Mouse (Mus musculus): ENCODE data around the gene Syn3. TPM values are rescaled to one million over a fixed set of nuclear protein-coding genes. Genes with fewer than 3 reads are reported as not detected.
"Not testable (repeated sequence)": the region's sequence is repeated elsewhere in the genome, so short reads cannot be mapped to it uniquely, and the experiment has no call there.

The Syn3 gene
- polyA plus RNA-seq, 1 experiment, result 2.6 TPM

GRCm38 (mm10) chr10:86384655-86385054, 114.0 kb downstream of the Syn3 start:
- Histone ChIP-seq H3K27ac (ENCODE audit: insufficient read depth, low read length) (no peak overlapping the region), H3K9ac (ENCODE audit: low read depth, poor library complexity, severe bottlenecking) (no peak overlapping the region), H3K4me1 (ENCODE audit: control insufficient read depth, insufficient read depth, low read length) (no peaks in the 10 kb centered on the region), H3K36me3 (ENCODE audit: control insufficient read depth, insufficient read depth, low read length, poor library complexity, severe bottlenecking) (no peaks in the 10 kb centered on the region), H3K27me3 (ENCODE audit: control insufficient read depth, insufficient read depth, low read length, poor library complexity, severe bottlenecking) (no peaks in the 10 kb centered on the region), H3K4me3 (ENCODE audit: low read depth, low read length) (no peak overlapping the region), H3K9me3 (replicated peaks; ENCODE audit: control insufficient read depth, insufficient read depth, low read length, poor library complexity, severe bottlenecking) (no peaks in the 10 kb centered on the region)
- TF ChIP-seq POLR2A (IDR thresholded peaks at IDR 0.05; ENCODE audit: insufficient read depth, low read length) (no peak), EP300 (IDR thresholded peaks at IDR 0.05; ENCODE audit: insufficient read depth, low read depth, low read length) (no peak), CTCF (IDR thresholded peaks at IDR 0.05; ENCODE audit: low read depth, low read length) (no peak)

GRCm38 (mm10) chr10:86381922-86382260, 116.8 kb downstream of the Syn3 start:
- TF ChIP-seq POLR2A (IDR thresholded peaks at IDR 0.05; ENCODE audit: insufficient read depth, low read length), result no peak
- TF ChIP-seq CTCF (IDR thresholded peaks at IDR 0.05; ENCODE audit: low read depth, low read length), result no peak
- TF ChIP-seq EP300 (IDR thresholded peaks at IDR 0.05; ENCODE audit: insufficient read depth, low read depth, low read length), result no peak
- Histone ChIP-seq H3K36me3 (ENCODE audit: control insufficient read depth, insufficient read depth, low read length, poor library complexity, severe bottlenecking) (no peaks in the 10 kb centered on the region), H3K4me3 (ENCODE audit: low read depth, low read length) (no peak overlapping the region), H3K9ac (ENCODE audit: low read depth, poor library complexity, severe bottlenecking) (no peak overlapping the region), H3K9me3 (replicated peaks; ENCODE audit: control insufficient read depth, insufficient read depth, low read length, poor library complexity, severe bottlenecking) (no peaks in the 10 kb centered on the region), H3K4me1 (ENCODE audit: control insufficient read depth, insufficient read depth, low read length) (no peaks in the 10 kb centered on the region), H3K27me3 (ENCODE audit: control insufficient read depth, insufficient read depth, low read length, poor library complexity, severe bottlenecking) (no peaks in the 10 kb centered on the region), H3K27ac (ENCODE audit: insufficient read depth, low read length) (no peak overlapping the region)

GRCm38 (mm10) chr10:86381150-86381921, 117.4 kb downstream of the Syn3 start:
- Histone ChIP-seq H3K9me3 (replicated peaks; ENCODE audit: control insufficient read depth, insufficient read depth, low read length, poor library complexity, severe bottlenecking) (no peaks in the 10 kb centered on the region), H3K9ac (ENCODE audit: low read depth, poor library complexity, severe bottlenecking) (no peak overlapping the region), H3K4me3 (ENCODE audit: low read depth, low read length) (no peak overlapping the region), H3K27me3 (ENCODE audit: control insufficient read depth, insufficient read depth, low read length, poor library complexity, severe bottlenecking) (no peaks in the 10 kb centered on the region), H3K4me1 (ENCODE audit: control insufficient read depth, insufficient read depth, low read length) (no peaks in the 10 kb centered on the region), H3K36me3 (ENCODE audit: control insufficient read depth, insufficient read depth, low read length, poor library complexity, severe bottlenecking) (no peaks in the 10 kb centered on the region), H3K27ac (ENCODE audit: insufficient read depth, low read length) (no peak overlapping the region)
- no peak for TF ChIP-seq EP300 (IDR thresholded peaks at IDR 0.05; ENCODE audit: insufficient read depth, low read depth, low read length)
- no peak for TF ChIP-seq CTCF (IDR thresholded peaks at IDR 0.05; ENCODE audit: low read depth, low read length)
- TF ChIP-seq POLR2A (IDR thresholded peaks at IDR 0.05; ENCODE audit: insufficient read depth, low read length), result no peak

- H3K27me3 ChIP-seq (ENCODE audit: control insufficient read depth, insufficient read depth, low read length, poor library complexity, severe bottlenecking), result no peaks in the 10 kb centered on the region
- H3K36me3 ChIP-seq (ENCODE audit: control insufficient read depth, insufficient read depth, low read length, poor library complexity, severe bottlenecking), result no peaks in the 10 kb centered on the region
- no peak overlapping the region for H3K27ac ChIP-seq (ENCODE audit: insufficient read depth, low read length)
- TF ChIP-seq EP300 (IDR thresholded peaks at IDR 0.05; ENCODE audit: insufficient read depth, low read depth, low read length) (peak; percentile 49; the same call in 1 of the 2 replicates), CTCF (IDR thresholded peaks at IDR 0.05; ENCODE audit: low read depth, low read length) (no peak), POLR2A (IDR thresholded peaks at IDR 0.05; ENCODE audit: insufficient read depth, low read length) (no peak)
- H3K9ac ChIP-seq (ENCODE audit: low read depth, poor library complexity, severe bottlenecking), result no peak overlapping the region
- no peaks in the 10 kb centered on the region for H3K9me3 ChIP-seq (replicated peaks; ENCODE audit: control insufficient read depth, insufficient read depth, low read length, poor library complexity, severe bottlenecking)
- H3K4me3 ChIP-seq (ENCODE audit: low read depth, low read length), result no peak overlapping the region
- no peaks in the 10 kb centered on the region for H3K4me1 ChIP-seq (ENCODE audit: control insufficient read depth, insufficient read depth, low read length)
Observed at GRCm38 (mm10) chr10:86380626-86381025, 118.1 kb downstream of the Syn3 start.

- not testable (repeated sequence) for H3K4me3 ChIP-seq (ENCODE audit: low read depth, low read length)
Observed at GRCm38 (mm10) chr10:86378803-86379202, 119.9 kb downstream of the Syn3 start.

GRCm38 (mm10) chr10:86376392-86377185, 122.1 kb downstream of the Syn3 start:
- Histone ChIP-seq H3K9ac (ENCODE audit: low read depth, poor library complexity, severe bottlenecking) (no peak overlapping the region), H3K36me3 (ENCODE audit: control insufficient read depth, insufficient read depth, low read length, poor library complexity, severe bottlenecking) (no peaks in the 10 kb centered on the region), H3K27me3 (ENCODE audit: control insufficient read depth, insufficient read depth, low read length, poor library complexity, severe bottlenecking) (no peaks in the 10 kb centered on the region), H3K4me1 (ENCODE audit: control insufficient read depth, insufficient read depth, low read length) (no peaks in the 10 kb centered on the region), H3K4me3 (ENCODE audit: low read depth, low read length) (no peak overlapping the region), H3K27ac (ENCODE audit: insufficient read depth, low read length) (no peak overlapping the region), H3K9me3 (replicated peaks; ENCODE audit: control insufficient read depth, insufficient read depth, low read length, poor library complexity, severe bottlenecking) (no peaks in the 10 kb centered on the region)
- TF ChIP-seq EP300 (IDR thresholded peaks at IDR 0.05; ENCODE audit: insufficient read depth, low read depth, low read length) (no peak), CTCF (IDR thresholded peaks at IDR 0.05; ENCODE audit: low read depth, low read length) (no peak), POLR2A (IDR thresholded peaks at IDR 0.05; ENCODE audit: insufficient read depth, low read length) (no peak)

More at GRCm38 (mm10) chr10:86378803-86379202, 119.9 kb downstream of the Syn3 start:
- H3K27ac ChIP-seq (ENCODE audit: insufficient read depth, low read length); H3K9ac ChIP-seq (ENCODE audit: low read depth, poor library complexity, severe bottlenecking); H3K36me3 ChIP-seq (ENCODE audit: control insufficient read depth, insufficient read depth, low read length, poor library complexity, severe bottlenecking); H3K4me1 ChIP-seq (ENCODE audit: control insufficient read depth, insufficient read depth, low read length); H3K9me3 ChIP-seq (replicated peaks; ENCODE audit: control insufficient read depth, insufficient read depth, low read length, poor library complexity, severe bottlenecking); H3K27me3 ChIP-seq (ENCODE audit: control insufficient read depth, insufficient read depth, low read length, poor library complexity, severe bottlenecking): not testable (repeated sequence)

All from ES-Bruce4 (cell line).